ENCODE assay signal across 16 mouse cellular contexts in genomic region chr17:67106176-67106575, GRCm38 (mm10).
"Had no signal": no experiment of that assay in that cellular context is flagged by ENCODE, and none has a peak within 500 bp of the region (broad histone marks: within the 10 kb centered on the region; RNA-seq: fewer than 3 reads in every experiment).

No protein-coding gene starts in this region.

- H3K27ac ChIP-seq: neural tube, embryonic 13.5 days; neural tube, embryonic 15.5 days; stomach, embryonic 15.5 days; stomach, postnatal 0 days had no signal

- DNase-seq: retina, postnatal 1 day; right cerebral cortex, adult 18-20 months; right cerebral cortex, postnatal 14 days; right cerebral cortex, postnatal 25 days; right cerebral cortex, postnatal 4 days; spleen, adult 18-20 months; thymus, adult 18-20 months; thymus, adult 2 months; thymus, postnatal 14 days; thymus, postnatal 25 days; thymus, postnatal 36 days; thymus, postnatal 4 days had no signal

- H3K4me3 ChIP-seq: neural tube, embryonic 13.5 days; neural tube, embryonic 15.5 days; stomach, embryonic 15.5 days had no signal

- H3K36me3 ChIP-seq: neural tube, embryonic 13.5 days; neural tube, embryonic 15.5 days; stomach, embryonic 15.5 days had no signal

- H3K27me3 ChIP-seq: neural tube, embryonic 13.5 days; neural tube, embryonic 15.5 days; stomach, embryonic 15.5 days had no signal

- H3K9ac ChIP-seq: neural tube, embryonic 13.5 days; neural tube, embryonic 15.5 days; stomach, embryonic 15.5 days had no signal

- H3K4me1 ChIP-seq: neural tube, embryonic 13.5 days; neural tube, embryonic 15.5 days; stomach, embryonic 15.5 days had no signal

- H3K4me2 ChIP-seq: neural tube, embryonic 13.5 days; neural tube, embryonic 15.5 days; stomach, embryonic 15.5 days had no signal

- H3K9me3 ChIP-seq: neural tube, embryonic 13.5 days; neural tube, embryonic 15.5 days; stomach, embryonic 15.5 days had no signal
